Mouse (Mus musculus) thymus, adult 2 months (tissue): ENCODE data around the gene Tmem25. TPM values are rescaled to one million over a fixed set of nuclear protein-coding genes. Genes with fewer than 3 reads are reported as not detected.

ENCODE experiments used
- DNase-seq: peaks from one replicate; pipeline ENCODE4 v3.0.0; 2021
- H3K27ac ChIP-seq: fragments of 200-500 bp; 2 replicates; pipeline ENCODE4 v1.5.1; 2012; ENCODE audit warnings: low read length, control low read depth; ENCODE audit not compliant: control insufficient read depth, insufficient read depth
- H3K27me3 ChIP-seq: fragments of 200-500 bp; 2 replicates; pipeline ENCODE4 v1.6.1; 2012; ENCODE audit warnings: mild to moderate bottlenecking, low read length, moderate library complexity, mixed read lengths; ENCODE audit not compliant: control insufficient read depth, insufficient read depth
- H3K36me3 ChIP-seq: fragments of 200-500 bp; 2 replicates; pipeline ENCODE4 v1.6.1; 2012; ENCODE audit warnings: mild to moderate bottlenecking, low read length, moderate library complexity; ENCODE audit not compliant: control insufficient read depth, insufficient read depth
- H3K4me1 ChIP-seq: fragments of 200-500 bp; replicated peaks from 2 replicates; pipeline ENCODE4 v1.6.1; 2012; ENCODE audit warnings: low read length; ENCODE audit not compliant: control insufficient read depth, insufficient read depth
- H3K4me3 ChIP-seq: fragments of 200-500 bp; 2 replicates; pipeline ENCODE4 v1.5.1; 2012; ENCODE audit warnings: mild to moderate bottlenecking, low read length, control low read depth, moderate library complexity; ENCODE audit not compliant: control insufficient read depth, insufficient read depth
- CTCF ChIP-seq: fragments of 200-500 bp; IDR thresholded peaks from 2 replicates; pipeline ENCODE4 v1.5.1; 2012; ENCODE audit warnings: mild to moderate bottlenecking, control low read depth, low read length, moderate library complexity, borderline replicate concordance; ENCODE audit not compliant: control insufficient read depth, poor library complexity, insufficient read depth; ENCODE audit errors: extremely low read depth
- POLR2A ChIP-seq: fragments of 200-500 bp; IDR thresholded peaks from 2 replicates; pipeline ENCODE4 v1.6.1; 2012; ENCODE audit warnings: mild to moderate bottlenecking, low read length, control low read depth, moderate library complexity; ENCODE audit not compliant: control insufficient read depth, poor library complexity, insufficient read depth; ENCODE audit errors: extremely low read depth
- WGBS: fragments of 180-500 bp; shearing (Covaris S2); methylation state at CpG from one replicate; pipeline ENCODE4 v1.1.7; 2018; 5-methylcytosine and 5-hydroxymethylcytosine counted together
- polyA plus RNA-seq: library from polyadenylated mRNA; depleted of rRNA; stranded (reverse); fragments of >200 nt; gene quantifications from 2 replicates; pipeline ENCODE4 v1.2.3, GENCODE M21; 2012; rRNA removed

The Tmem25 gene
- polyA plus RNA-seq, result 1.5 and 2.6 TPM in 2 replicates

DNA sequence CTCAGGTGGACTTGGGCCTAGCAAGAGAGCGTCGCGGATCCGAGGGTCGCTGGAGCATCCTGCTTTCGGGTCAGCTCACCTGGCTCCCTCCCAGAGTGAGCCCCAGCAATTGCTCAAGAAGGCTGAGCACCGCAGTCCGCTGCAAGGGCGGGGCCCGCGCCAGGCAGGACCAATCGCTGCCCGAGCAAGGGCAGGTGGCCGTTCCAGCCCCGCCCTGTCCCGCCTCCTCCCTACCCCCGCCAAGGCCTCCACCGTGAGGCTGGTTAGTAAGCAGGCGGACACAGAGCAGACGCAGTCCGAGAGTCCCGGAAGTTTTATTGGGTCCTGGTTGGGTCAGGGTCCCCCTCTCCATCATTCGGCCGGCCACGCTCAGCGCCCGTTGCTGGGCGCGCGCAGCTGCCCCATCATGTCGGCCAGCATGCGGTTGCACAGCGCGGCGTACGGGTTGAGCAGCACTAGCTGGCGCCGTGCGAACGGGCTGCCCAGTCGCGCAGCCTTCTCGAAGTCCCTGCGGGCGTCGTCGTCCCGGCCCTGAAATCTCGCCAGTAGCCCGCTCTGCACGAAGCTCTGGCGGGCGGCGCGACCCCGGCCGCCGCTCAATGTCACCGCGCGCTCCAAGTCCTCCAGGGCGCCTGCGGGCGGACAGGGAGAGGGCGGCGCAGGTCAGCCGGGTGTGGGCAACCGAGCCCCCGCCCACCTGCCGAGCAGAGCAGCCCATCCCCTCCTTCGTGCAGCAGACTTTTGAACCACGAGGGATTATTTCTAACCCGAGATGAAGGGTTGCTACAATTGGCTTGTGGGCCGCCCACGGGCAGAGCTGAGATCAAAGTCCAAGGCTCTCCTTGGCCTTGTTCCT, at the start of gene Tmem25:
TSS of gene Tmem25 (minus strand) at position 206 of the 856 bp plus-strand sequence.
- no peak for TF ChIP-seq POLR2A
- no peak for TF ChIP-seq CTCF
- Histone ChIP-seq H3K27ac (no peak within 1 kb of the TSS), H3K36me3 (no peaks in the 10 kb centered on the region), H3K4me3 (peak within 1 kb of the TSS; percentile 42), H3K4me1 (peaks cover 8% of the 10 kb centered on the region), H3K27me3 (no peaks in the 10 kb centered on the region; the same call in 1 of the 2 replicates)
- WGBS, result under 1% methylated on average over 75 of the region's 75 CpGs
- peak; percentile 73 for DNase-seq

GRCm38 (mm10) chr9:44847446-44847845, 48.3 kb upstream of the Tmem25 start:
- Histone ChIP-seq H3K4me1 (no peaks in the 10 kb centered on the region), H3K4me3 (no peak overlapping the region), H3K27ac (no peak overlapping the region), H3K27me3 (no peaks in the 10 kb centered on the region), H3K36me3 (peaks cover 81% of the 10 kb centered on the region)
- TF ChIP-seq CTCF (no peak), POLR2A (no peak)
- no peak for DNase-seq
- 94% methylated on average over 6 of the region's 6 CpGs for WGBS

DNA sequence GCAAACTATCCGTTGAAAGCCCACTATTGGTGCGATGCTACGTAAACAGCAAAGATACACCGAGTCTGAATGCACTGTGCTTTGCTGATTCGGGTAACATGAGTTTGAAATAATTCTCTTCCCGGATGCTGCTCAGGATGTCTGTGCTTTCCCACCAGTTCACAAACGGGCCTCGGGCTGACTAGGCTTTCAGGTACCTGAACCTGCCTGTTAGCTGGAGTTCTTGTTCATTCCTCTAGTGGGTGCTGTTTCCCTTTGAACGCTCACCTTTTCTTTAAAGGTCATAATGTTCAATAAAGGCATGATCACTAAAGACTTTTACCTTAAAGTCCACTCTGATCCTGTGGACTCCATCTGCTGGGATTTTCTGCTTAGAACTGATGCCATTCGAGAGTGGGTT, 42.1 kb upstream of the Tmem25 start:
- no peak overlapping the region for H3K27ac ChIP-seq
- no peak overlapping the region for H3K4me3 ChIP-seq
- no peak for TF ChIP-seq POLR2A
- TF ChIP-seq CTCF, result no peak
- H3K4me1 ChIP-seq, result no peaks in the 10 kb centered on the region
- WGBS, result 82% methylated on average over 10 of the region's 10 CpGs
- peak; percentile 42 for DNase-seq
- H3K36me3 ChIP-seq, result peaks cover 77% of the 10 kb centered on the region
- no peaks in the 10 kb centered on the region for H3K27me3 ChIP-seq

DNA sequence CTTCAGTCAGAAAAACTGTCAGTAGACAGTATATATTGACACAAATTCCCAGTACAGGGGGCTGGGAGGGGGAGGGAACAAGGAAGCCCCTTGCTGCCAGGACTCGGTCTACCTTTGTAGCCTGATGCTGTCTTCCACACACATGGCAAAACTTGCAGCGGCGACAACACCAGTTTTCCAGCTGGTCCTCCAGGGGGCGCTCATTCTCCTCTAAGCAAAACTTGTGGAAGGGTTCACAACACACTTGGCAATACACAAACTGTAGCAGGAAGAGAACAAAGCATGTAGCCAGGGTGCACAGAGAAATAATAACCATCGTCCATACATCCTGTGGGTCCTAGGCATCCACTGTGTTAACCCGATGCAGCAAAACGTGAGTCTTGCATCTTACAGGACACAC, 37.3 kb upstream of the Tmem25 start:
- H3K4me1 ChIP-seq, result no peaks in the 10 kb centered on the region
- no peak overlapping the region for H3K4me3 ChIP-seq
- H3K27me3 ChIP-seq, result no peaks in the 10 kb centered on the region
- H3K36me3 ChIP-seq, result peaks cover 67% of the 10 kb centered on the region
- no peak for TF ChIP-seq POLR2A
- peak; percentile 66; the same call in 1 of the 2 replicates for TF ChIP-seq CTCF
- no peak overlapping the region for H3K27ac ChIP-seq
- DNase-seq, result peak; percentile 76
- WGBS, result 64% methylated on average over 7 of the region's 7 CpGs

GRCm38 (mm10) chr9:44832356-44832755, 33.2 kb upstream of the Tmem25 start:
- DNase-seq, result no peak
- Histone ChIP-seq H3K27ac (no peak overlapping the region), H3K4me3 (no peak overlapping the region), H3K36me3 (peaks cover 83% of the 10 kb centered on the region), H3K4me1 (no peaks in the 10 kb centered on the region), H3K27me3 (no peaks in the 10 kb centered on the region)
- WGBS, result 95% methylated on average over 4 of the region's 4 CpGs
- TF ChIP-seq POLR2A (no peak), CTCF (no peak)

DNA sequence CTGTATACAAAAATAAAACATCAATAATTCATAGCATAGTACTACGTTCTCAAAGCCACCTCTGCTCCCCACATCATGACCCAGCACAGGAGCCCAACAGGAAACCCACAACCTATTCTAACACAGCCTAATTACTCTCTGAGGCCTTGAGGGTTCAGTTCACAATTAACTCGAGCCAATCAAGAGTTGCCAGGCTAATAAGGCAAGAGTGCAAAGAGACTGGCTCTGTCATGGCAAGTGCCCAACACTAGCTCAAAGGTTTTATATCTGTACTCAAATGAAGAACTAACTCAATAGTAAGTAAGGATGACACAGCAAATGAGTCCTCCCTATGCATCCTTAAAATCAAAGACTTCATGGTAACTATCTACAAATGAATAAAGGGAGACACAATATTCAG, 31.4 kb upstream of the Tmem25 start:
- no peaks in the 10 kb centered on the region for H3K27me3 ChIP-seq
- 63% methylated on average over 2 of the region's 2 CpGs for WGBS
- no peaks in the 10 kb centered on the region for H3K4me1 ChIP-seq
- no peak overlapping the region for H3K4me3 ChIP-seq
- TF ChIP-seq CTCF, result no peak
- no peak for TF ChIP-seq POLR2A
- peaks cover 88% of the 10 kb centered on the region for H3K36me3 ChIP-seq
- no peak for DNase-seq
- no peak overlapping the region for H3K27ac ChIP-seq

GRCm38 (mm10) chr9:44828944-44829343, 29.8 kb upstream of the Tmem25 start:
- Histone ChIP-seq H3K4me1 (no peaks in the 10 kb centered on the region), H3K36me3 (peaks cover 93% of the 10 kb centered on the region), H3K27ac (no peak overlapping the region), H3K4me3 (no peak overlapping the region), H3K27me3 (no peaks in the 10 kb centered on the region)
- no peak for TF ChIP-seq CTCF
- TF ChIP-seq POLR2A, result no peak
- no peak for DNase-seq
- 95% methylated on average over 11 of the region's 11 CpGs for WGBS
